Mouse (Mus musculus): ENCODE measurements at regions not wholly inside any gene's neighbourhood (a gene's known extent, or its start where the extent isn't known, plus 50 kb on each side); places are given as distances from the start of the nearest gene placed in this dataset.

- TF ChIP-seq CTCF (IDR thresholded peaks at IDR 0.05; ENCODE audit: control insufficient read depth, insufficient read depth, insufficient replicate concordance, low read depth, low read length) (no peak), POLR2A (IDR thresholded peaks at IDR 0.05; ENCODE audit: control insufficient read depth, low read depth, low read length) (no peak)
Observed at GRCm38 (mm10) chr12:12778563-12779256, 163.0 kb downstream of the Mycn start.
